Mouse (Mus musculus): ENCODE measurements around the gene Card14. TPM values are rescaled to one million over a fixed set of nuclear protein-coding genes. Genes with fewer than 3 reads are reported as not detected.

Gene Card14
- total and polyA plus RNA-seq, 2 experiments from 2014 or later: 0.81 to 1.7 TPM

GRCm38 (mm10) chr11:119316720-119317119, 9.2 kb downstream of the Card14 start:
- 75% methylated on average over 4 of the region's 4 CpGs for WGBS
- H3K4me1 ChIP-seq (ENCODE audit: insufficient read depth, low read length): no peaks in the 10 kb centered on the region
- no peaks in the 10 kb centered on the region for H3K27me3 ChIP-seq (ENCODE audit: insufficient read depth, low read length)
- H3K4me3 ChIP-seq (ENCODE audit: low read length): no peak overlapping the region
- DNase-seq (ENCODE audit: low spot score) (no peak), ATAC-seq (no peak)
- no peak for TF ChIP-seq CTCF (IDR thresholded peaks at IDR 0.05; ENCODE audit: low read depth)
- H3K9me3 ChIP-seq (ENCODE audit: low read length): no peaks in the 10 kb centered on the region
- H3K36me3 ChIP-seq (ENCODE audit: insufficient read depth, low read length): no peaks in the 10 kb centered on the region
- H3K4me2 ChIP-seq (ENCODE audit: low read depth, low read length): no peak overlapping the region
- no peak overlapping the region for H3K9ac ChIP-seq (replicated peaks; ENCODE audit: low read length)
- no peak overlapping the region for H3K27ac ChIP-seq

- DNase-seq (ENCODE audit: low spot score) (no peak), ATAC-seq (no peak)
- H3K4me2 ChIP-seq (ENCODE audit: low read depth, low read length): no peak overlapping the region
- H3K4me3 ChIP-seq (ENCODE audit: low read length): no peak overlapping the region
- H3K27ac ChIP-seq: no peak overlapping the region
- H3K9ac ChIP-seq (replicated peaks; ENCODE audit: low read length): no peak overlapping the region
- no peaks in the 10 kb centered on the region for H3K4me1 ChIP-seq (ENCODE audit: insufficient read depth, low read length)
- no peaks in the 10 kb centered on the region for H3K9me3 ChIP-seq (ENCODE audit: low read length)
- H3K27me3 ChIP-seq (ENCODE audit: insufficient read depth, low read length): no peaks in the 10 kb centered on the region
- no peak for TF ChIP-seq CTCF (IDR thresholded peaks at IDR 0.05; ENCODE audit: low read depth)
- WGBS: 79% methylated on average over 13 of the region's 13 CpGs
- no peaks in the 10 kb centered on the region for H3K36me3 ChIP-seq (ENCODE audit: insufficient read depth, low read length)
Measured at GRCm38 (mm10) chr11:119322521-119322920, 15.0 kb downstream of the Card14 start.

- no peak for ATAC-seq
- Histone ChIP-seq H3K9me3 (ENCODE audit: low read length) (no peaks in the 10 kb centered on the region), H3K27ac (no peak overlapping the region), H3K4me2 (ENCODE audit: low read depth, low read length) (no peak overlapping the region), H3K4me1 (ENCODE audit: insufficient read depth, low read length) (no peaks in the 10 kb centered on the region), H3K27me3 (ENCODE audit: insufficient read depth, low read length) (no peaks in the 10 kb centered on the region), H3K9ac (replicated peaks; ENCODE audit: low read length) (no peak overlapping the region), H3K36me3 (ENCODE audit: insufficient read depth, low read length) (no peaks in the 10 kb centered on the region), H3K4me3 (ENCODE audit: low read length) (no peak overlapping the region)
- TF ChIP-seq CTCF (IDR thresholded peaks at IDR 0.05; ENCODE audit: low read depth): peak; percentile 34
- no peak for DNase-seq (ENCODE audit: low spot score)
- WGBS: 81% methylated on average over 1 of the region's 1 CpGs
Measured at GRCm38 (mm10) chr11:119325068-119325467, 17.5 kb downstream of the Card14 start.

- no peak for TF ChIP-seq CTCF (IDR thresholded peaks at IDR 0.05; ENCODE audit: low read depth)
- H3K9ac ChIP-seq (replicated peaks; ENCODE audit: low read length): no peak overlapping the region
- ATAC-seq (no peak), DNase-seq (ENCODE audit: low spot score) (no peak)
- H3K4me1 ChIP-seq (ENCODE audit: insufficient read depth, low read length): no peaks in the 10 kb centered on the region
- no peaks in the 10 kb centered on the region for H3K27me3 ChIP-seq (ENCODE audit: insufficient read depth, low read length)
- H3K27ac ChIP-seq: no peak overlapping the region
- H3K4me2 ChIP-seq (ENCODE audit: low read depth, low read length): no peak overlapping the region
- no peak overlapping the region for H3K4me3 ChIP-seq (ENCODE audit: low read length)
- no peaks in the 10 kb centered on the region for H3K9me3 ChIP-seq (ENCODE audit: low read length)
- no peaks in the 10 kb centered on the region for H3K36me3 ChIP-seq (ENCODE audit: insufficient read depth, low read length)
- 53% methylated on average over 4 of the region's 4 CpGs for WGBS
Measured at GRCm38 (mm10) chr11:119330592-119330991, 23.0 kb downstream of the Card14 start.

GRCm38 (mm10) chr11:119331970-119332369, 24.4 kb downstream of the Card14 start:
- Histone ChIP-seq H3K4me1 (ENCODE audit: insufficient read depth, low read length) (no peaks in the 10 kb centered on the region), H3K27ac (no peak overlapping the region), H3K9ac (replicated peaks; ENCODE audit: low read length) (no peak overlapping the region), H3K4me2 (ENCODE audit: low read depth, low read length) (no peak overlapping the region), H3K36me3 (ENCODE audit: insufficient read depth, low read length) (no peaks in the 10 kb centered on the region), H3K9me3 (ENCODE audit: low read length) (no peaks in the 10 kb centered on the region), H3K4me3 (ENCODE audit: low read length) (no peak overlapping the region), H3K27me3 (ENCODE audit: insufficient read depth, low read length) (no peaks in the 10 kb centered on the region)
- no peak for DNase-seq (ENCODE audit: low spot score)
- no peak for ATAC-seq
- TF ChIP-seq CTCF (IDR thresholded peaks at IDR 0.05; ENCODE audit: low read depth): 0 out of 2 replicates have a peak, but pooled peaks have one; percentile 10
- 48% methylated on average over 3 of the region's 3 CpGs for WGBS

- no peak for DNase-seq (ENCODE audit: low spot score)
- H3K9ac ChIP-seq (replicated peaks; ENCODE audit: low read length): no peak overlapping the region
- H3K27ac ChIP-seq: no peak overlapping the region
- no peak overlapping the region for H3K4me2 ChIP-seq (ENCODE audit: low read depth, low read length)
- peak; percentile 49; the same call in 1 of the 2 replicates for ATAC-seq
- 77% methylated on average over 10 of the region's 10 CpGs for WGBS
- H3K36me3 ChIP-seq (ENCODE audit: insufficient read depth, low read length): no peaks in the 10 kb centered on the region
- TF ChIP-seq CTCF (IDR thresholded peaks at IDR 0.05; ENCODE audit: low read depth): no peak
- no peaks in the 10 kb centered on the region for H3K9me3 ChIP-seq (ENCODE audit: low read length)
- H3K4me3 ChIP-seq (ENCODE audit: low read length): no peak overlapping the region
- no peaks in the 10 kb centered on the region for H3K4me1 ChIP-seq (ENCODE audit: insufficient read depth, low read length)
- H3K27me3 ChIP-seq (ENCODE audit: insufficient read depth, low read length): no peaks in the 10 kb centered on the region
Measured at GRCm38 (mm10) chr11:119338271-119339059, 30.9 kb downstream of the Card14 start.

- Histone ChIP-seq H3K4me3 (ENCODE audit: low read length) (no peak overlapping the region), H3K27me3 (ENCODE audit: insufficient read depth, low read length) (no peaks in the 10 kb centered on the region), H3K36me3 (ENCODE audit: insufficient read depth, low read length) (no peaks in the 10 kb centered on the region), H3K9ac (replicated peaks; ENCODE audit: low read length) (no peak overlapping the region), H3K4me1 (ENCODE audit: insufficient read depth, low read length) (no peaks in the 10 kb centered on the region), H3K9me3 (ENCODE audit: low read length) (no peaks in the 10 kb centered on the region), H3K4me2 (ENCODE audit: low read depth, low read length) (no peak overlapping the region), H3K27ac (no peak overlapping the region)
- DNase-seq (ENCODE audit: low spot score) (no peak), ATAC-seq (no peak; the same call in 1 of the 2 replicates)
- 49% methylated on average over 5 of the region's 5 CpGs for WGBS
- no peak for TF ChIP-seq CTCF (IDR thresholded peaks at IDR 0.05; ENCODE audit: low read depth)
Measured at GRCm38 (mm10) chr11:119339179-119339578, 31.6 kb downstream of the Card14 start.

All from hindbrain, postnatal 0 days (tissue).